Mouse (Mus musculus) heart, embryonic 10.5 days (tissue): ENCODE data around the gene Bcl11a. TPM values are rescaled to one million over a fixed set of nuclear protein-coding genes. Genes with fewer than 3 reads are reported as not detected.

Experiments
- DNase-seq: peaks from one replicate; pipeline ENCODE4 v3.0.0-alpha.2; 2017; ENCODE audit warnings: low spot score
- H3K27ac ChIP-seq: fragments of 300-500 bp; sonication (generic); 2 replicates; pipeline ENCODE4 v1.5.1; 2016; ENCODE audit warnings: mild to moderate bottlenecking
- H3K27me3 ChIP-seq: fragments of 300-500 bp; sonication (generic); 2 replicates; pipeline ENCODE4 v1.6.1; 2016; ENCODE audit warnings: mild to moderate bottlenecking; ENCODE audit not compliant: poor library complexity, insufficient read depth, severe bottlenecking
- H3K36me3 ChIP-seq: fragments of 300-500 bp; sonication (generic); 2 replicates; pipeline ENCODE4 v1.6.1; 2016; ENCODE audit warnings: mild to moderate bottlenecking, moderate library complexity
- H3K4me1 ChIP-seq: fragments of 300-500 bp; sonication (generic); 2 replicates; pipeline ENCODE4 v1.6.1; 2016; ENCODE audit warnings: mild to moderate bottlenecking
- H3K4me3 ChIP-seq: fragments of 300-500 bp; sonication (generic); 2 replicates; pipeline ENCODE4 v1.5.1; 2016; ENCODE audit warnings: mild to moderate bottlenecking, moderate library complexity
- H3K9me3 ChIP-seq: fragments of 300-500 bp; sonication (generic); 2 replicates; pipeline ENCODE4 v1.6.1; 2016; ENCODE audit warnings: mild to moderate bottlenecking, moderate library complexity
- WGBS: fragments of 180-500 bp; shearing (Covaris S2); methylation state at CpG from one replicate; pipeline ENCODE4 v1.1.7; 2016; 5-methylcytosine and 5-hydroxymethylcytosine counted together
- polyA plus RNA-seq: library from polyadenylated mRNA; unstranded; fragments of >200 nt; fragmentation: Nextera tagmentation; extraction: Ambion mirVana; gene quantifications from 2 replicates; pipeline ENCODE4 v1.2.1, GENCODE M21; 2016

The Bcl11a gene
- 13.5 and 23.5 TPM in 2 replicates for polyA plus RNA-seq

DNA sequence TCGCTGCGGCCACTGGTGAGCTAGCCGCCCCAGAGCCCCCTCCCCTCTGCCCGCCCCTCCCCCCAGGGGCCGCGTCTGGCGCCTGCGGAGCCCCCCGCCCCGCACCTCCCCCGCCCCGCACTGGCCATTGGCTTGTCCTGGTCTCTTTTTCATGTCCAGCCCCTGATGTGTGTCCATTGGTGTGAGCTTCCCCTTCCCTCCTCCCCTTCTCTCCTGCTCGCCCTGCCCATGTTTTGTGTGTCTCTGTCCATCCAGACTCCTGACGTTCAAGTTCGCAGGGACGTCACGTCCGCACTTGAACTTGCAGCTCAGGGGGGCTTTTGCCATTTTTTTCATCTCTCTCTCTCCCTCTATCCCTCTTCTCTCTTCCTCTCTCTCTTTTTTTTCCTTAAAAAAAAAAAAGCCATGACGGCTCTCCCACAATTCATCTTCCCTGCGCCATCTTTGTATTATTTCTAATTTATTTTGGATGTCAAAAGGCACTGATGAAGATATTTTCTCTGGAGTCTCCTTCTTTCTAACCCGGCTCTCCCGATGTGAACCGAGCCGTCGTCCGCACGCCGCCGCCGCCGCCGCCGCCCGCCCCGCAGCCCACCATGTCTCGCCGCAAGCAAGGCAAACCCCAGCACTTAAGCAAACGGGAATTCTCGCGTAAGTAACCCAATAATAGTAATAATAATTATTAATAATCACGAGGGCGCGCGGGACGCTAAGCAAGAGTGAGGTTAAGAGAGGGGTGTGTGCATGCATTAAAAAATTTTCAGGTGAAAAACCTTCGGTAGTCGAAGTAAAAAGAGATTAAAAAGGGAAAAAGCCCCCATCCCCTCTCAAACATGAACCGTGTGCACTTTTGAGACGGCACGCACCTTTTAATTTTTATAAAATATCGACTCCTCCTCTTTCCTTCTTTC, at the start of gene Bcl11a:
Bcl11a (plus strand) TSS at position 262 of the 911 bp plus-strand sequence.
- Histone ChIP-seq H3K4me1 (peaks cover 19% of the 10 kb centered on the region), H3K4me3 (peak within 1 kb of the TSS; percentile 78), H3K27ac (peak within 1 kb of the TSS; percentile 92), H3K9me3 (no peaks in the 10 kb centered on the region), H3K36me3 (no peaks in the 10 kb centered on the region), H3K27me3 (peaks cover 16% of the 10 kb centered on the region)
- DNase-seq = peak; percentile 95
- WGBS = under 1% methylated on average over 38 of the region's 51 CpGs

DNA sequence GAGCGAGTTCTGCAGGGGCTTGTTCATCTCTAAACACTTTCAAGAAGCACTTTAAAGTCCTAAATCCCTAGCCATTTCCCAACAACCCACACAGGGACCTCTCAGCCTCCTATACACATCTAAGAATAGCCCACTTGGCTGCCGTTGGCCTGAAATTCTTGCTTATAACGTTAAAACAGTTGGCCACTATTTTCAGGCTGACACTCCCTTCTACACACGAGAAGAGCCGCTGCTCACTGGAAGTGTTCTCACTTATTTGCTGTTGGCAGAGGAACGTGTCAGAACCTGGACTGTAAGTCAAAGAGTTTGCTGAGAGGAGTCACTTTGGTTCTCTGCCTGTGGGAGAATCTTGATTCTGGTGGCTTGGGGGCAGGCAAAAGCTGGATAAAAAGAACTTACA, 33.8 kb upstream of the Bcl11a start:
- Histone ChIP-seq H3K36me3 (no peaks in the 10 kb centered on the region), H3K27ac (no peak overlapping the region), H3K9me3 (no peaks in the 10 kb centered on the region), H3K27me3 (peaks cover 12% of the 10 kb centered on the region; the same call in 1 of the 2 replicates), H3K4me3 (no peak overlapping the region), H3K4me1 (no peaks in the 10 kb centered on the region)
- WGBS = 57% methylated on average over 6 of the region's 6 CpGs
- no peak for DNase-seq

GRCm38 (mm10) chr11:24049226-24050031, 28.4 kb upstream of the Bcl11a start:
- H3K4me3 ChIP-seq = peak overlapping the region; percentile 71
- H3K9me3 ChIP-seq = no peaks in the 10 kb centered on the region
- 4% methylated on average over 28 of the region's 28 CpGs for WGBS
- H3K36me3 ChIP-seq = no peaks in the 10 kb centered on the region
- peak overlapping the region; percentile 86 for H3K27ac ChIP-seq
- peaks cover 28% of the 10 kb centered on the region; the same call in 1 of the 2 replicates for H3K27me3 ChIP-seq
- peak; percentile 90 for DNase-seq
- peaks cover 6% of the 10 kb centered on the region for H3K4me1 ChIP-seq

DNA sequence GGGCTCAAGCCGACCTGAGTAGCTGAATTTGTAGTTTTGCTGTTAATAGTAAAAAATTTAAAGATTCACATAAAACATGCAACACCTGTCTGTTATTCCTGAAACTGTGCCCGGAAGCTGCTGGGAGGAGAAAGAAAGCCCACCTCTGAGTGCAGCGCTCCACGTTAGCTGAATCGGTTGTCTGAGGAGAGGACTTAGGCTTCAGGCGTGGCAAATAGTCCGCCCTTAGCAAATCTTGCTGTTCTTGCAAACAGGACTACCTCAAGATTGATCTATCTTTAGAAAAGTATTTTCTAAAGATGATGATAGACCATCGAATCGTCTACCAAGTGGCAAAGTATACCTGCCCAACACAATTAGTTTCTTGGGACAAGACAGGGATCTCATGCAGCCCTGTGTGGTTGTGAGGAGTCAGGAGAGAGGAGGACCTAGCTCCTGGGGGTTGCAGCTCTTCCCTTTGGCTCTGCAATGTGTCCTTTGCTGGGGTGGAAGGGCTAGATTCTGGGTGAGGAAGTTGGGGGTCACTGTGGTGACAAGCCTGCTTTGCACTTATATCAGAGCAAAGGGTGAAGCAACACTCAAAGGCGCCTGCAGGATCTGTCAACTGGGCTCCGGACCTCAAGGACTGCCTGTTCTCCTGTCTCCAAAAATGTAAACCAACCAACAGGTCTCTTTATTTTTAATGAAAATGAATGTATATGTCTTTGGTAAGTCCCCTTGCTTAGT, 27.7 kb upstream of the Bcl11a start:
- DNase-seq = no peak
- Histone ChIP-seq H3K4me1 (peaks cover 6% of the 10 kb centered on the region), H3K9me3 (no peaks in the 10 kb centered on the region), H3K4me3 (peak overlapping the region; percentile 71; the same call in 1 of the 2 replicates), H3K27me3 (peaks cover 28% of the 10 kb centered on the region; the same call in 1 of the 2 replicates), H3K36me3 (no peaks in the 10 kb centered on the region), H3K27ac (no peak overlapping the region)
- WGBS = 75% methylated on average over 11 of the region's 11 CpGs

- WGBS = 62% methylated on average over 6 of the region's 6 CpGs
- Histone ChIP-seq H3K4me1 (peaks cover 6% of the 10 kb centered on the region), H3K27me3 (peaks cover 20% of the 10 kb centered on the region; the same call in 1 of the 2 replicates), H3K9me3 (no peaks in the 10 kb centered on the region), H3K36me3 (no peaks in the 10 kb centered on the region), H3K27ac (no peak overlapping the region), H3K4me3 (no peak overlapping the region)
- no peak for DNase-seq
Observed at GRCm38 (mm10) chr11:24052882-24053281, 25.0 kb upstream of the Bcl11a start.

- peaks cover 59% of the 10 kb centered on the region for H3K27me3 ChIP-seq
Observed at GRCm38 (mm10) chr11:24059137-24059536, 18.7 kb upstream of the Bcl11a start.

GRCm38 (mm10) chr11:24060428-24060827, 17.4 kb upstream of the Bcl11a start:
- no peaks in the 10 kb centered on the region for H3K36me3 ChIP-seq
- H3K4me1 ChIP-seq = peaks cover 13% of the 10 kb centered on the region
- peak overlapping the region; percentile 49 for H3K4me3 ChIP-seq
- WGBS = 6% methylated on average over 5 of the region's 5 CpGs
- peaks cover 59% of the 10 kb centered on the region for H3K27me3 ChIP-seq
- H3K27ac ChIP-seq = no peak overlapping the region
- H3K9me3 ChIP-seq = no peaks in the 10 kb centered on the region
- DNase-seq = no peak

More at GRCm38 (mm10) chr11:24059137-24059536, 18.7 kb upstream of the Bcl11a start:
- Histone ChIP-seq H3K4me3 (no peak overlapping the region), H3K4me1 (peaks cover 13% of the 10 kb centered on the region), H3K9me3 (no peaks in the 10 kb centered on the region), H3K27ac (no peak overlapping the region), H3K36me3 (no peaks in the 10 kb centered on the region)
- 6% methylated on average over 1 of the region's 1 CpGs for WGBS
- DNase-seq = no peak

DNA sequence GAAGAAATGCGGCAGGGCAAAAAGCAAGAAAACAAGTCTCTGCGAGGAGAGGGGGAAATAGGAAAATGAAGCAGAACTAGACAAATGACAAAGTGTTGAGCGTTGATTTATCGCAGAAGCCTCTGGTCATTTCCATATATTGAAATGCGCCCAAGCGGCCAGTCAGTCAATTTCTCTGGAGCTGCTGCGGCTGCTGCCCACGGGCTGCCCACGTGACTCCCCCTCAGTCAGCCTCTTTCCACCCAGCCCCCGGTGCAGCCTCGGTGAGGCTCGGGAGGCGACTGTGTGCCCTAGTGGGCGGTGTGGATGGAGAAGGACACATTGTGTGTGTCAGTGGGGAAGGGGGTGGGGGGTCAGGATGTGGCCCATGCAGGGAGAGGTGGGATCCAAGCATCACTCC, 16.0 kb upstream of the Bcl11a start:
- under 1% methylated on average over 14 of the region's 14 CpGs for WGBS
- H3K27me3 ChIP-seq = peaks cover 59% of the 10 kb centered on the region
- H3K4me3 ChIP-seq = peak overlapping the region; percentile 47
- no peak overlapping the region for H3K27ac ChIP-seq
- peaks cover 13% of the 10 kb centered on the region for H3K4me1 ChIP-seq
- no peaks in the 10 kb centered on the region for H3K36me3 ChIP-seq
- DNase-seq = no peak
- H3K9me3 ChIP-seq = no peaks in the 10 kb centered on the region

DNA sequence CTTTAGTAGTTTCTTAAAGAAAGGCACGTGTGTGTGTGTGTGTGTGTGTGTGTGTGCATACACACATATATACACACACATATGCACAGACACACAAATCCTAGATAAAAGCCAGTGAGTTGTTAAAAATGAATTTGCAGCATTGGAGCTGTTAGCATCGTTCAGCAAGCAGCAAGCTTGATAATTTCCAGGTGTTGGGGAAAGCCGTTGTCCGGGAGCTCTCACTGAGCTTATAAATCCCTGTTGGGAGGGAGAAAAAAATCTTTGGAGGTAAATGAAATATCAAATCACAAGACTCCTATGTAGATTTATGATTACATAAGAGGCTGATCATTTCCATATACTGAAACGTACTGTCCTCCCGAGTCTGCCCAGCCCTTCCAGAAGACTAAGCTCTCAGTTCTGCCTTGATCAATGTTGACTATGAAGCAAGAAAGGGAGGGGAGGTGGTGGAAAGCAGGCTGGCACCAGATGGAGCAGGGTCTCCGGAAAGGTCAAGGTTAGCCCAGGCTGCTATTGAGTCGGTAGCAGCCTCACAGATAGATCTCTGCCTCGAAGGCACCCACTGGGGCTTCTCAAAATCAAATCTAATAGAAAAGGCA, 15.3 kb upstream of the Bcl11a start:
- 38% methylated on average over 9 of the region's 9 CpGs for WGBS

DNA sequence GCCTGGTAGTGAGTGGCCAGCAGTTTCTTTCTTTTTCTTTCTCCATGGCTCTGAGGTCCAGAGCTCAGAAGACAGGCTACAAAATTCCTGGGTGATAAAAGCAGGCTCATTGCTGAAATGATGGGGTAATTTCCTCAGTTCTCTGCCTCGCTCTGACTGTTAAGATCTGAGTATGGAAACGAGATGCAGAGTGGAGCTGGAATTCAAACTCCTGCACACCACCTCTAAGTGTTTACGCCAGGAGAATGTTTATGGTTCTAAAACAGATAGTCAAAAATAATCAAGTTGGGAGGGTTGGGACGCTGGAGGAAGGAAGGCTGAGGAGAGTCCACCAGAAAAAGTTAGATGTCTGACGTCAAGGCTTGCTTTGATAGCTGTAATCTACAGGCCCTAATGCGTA, 13.6 kb upstream of the Bcl11a start:
- H3K4me3 ChIP-seq = no peak overlapping the region
- WGBS = 65% methylated on average over 6 of the region's 6 CpGs
- H3K36me3 ChIP-seq = no peaks in the 10 kb centered on the region
- H3K4me1 ChIP-seq = peaks cover 13% of the 10 kb centered on the region
- peaks cover 44% of the 10 kb centered on the region for H3K27me3 ChIP-seq
- no peak overlapping the region for H3K27ac ChIP-seq
- no peak for DNase-seq
- H3K9me3 ChIP-seq = no peaks in the 10 kb centered on the region

More for the DNA sequence above, 15.3 kb upstream of the Bcl11a start:
- Histone ChIP-seq H3K4me3 (no peak overlapping the region), H3K36me3 (no peaks in the 10 kb centered on the region), H3K27ac (no peak overlapping the region), H3K27me3 (peaks cover 58% of the 10 kb centered on the region), H3K9me3 (no peaks in the 10 kb centered on the region), H3K4me1 (peaks cover 13% of the 10 kb centered on the region)
- no peak for DNase-seq

GRCm38 (mm10) chr11:24065313-24065712, 12.5 kb upstream of the Bcl11a start:
- Histone ChIP-seq H3K36me3 (no peaks in the 10 kb centered on the region), H3K4me3 (no peak overlapping the region), H3K9me3 (no peaks in the 10 kb centered on the region), H3K27ac (no peak overlapping the region), H3K4me1 (peaks cover 12% of the 10 kb centered on the region), H3K27me3 (peaks cover 37% of the 10 kb centered on the region)
- DNase-seq = no peak
- WGBS = 70% methylated on average over 4 of the region's 4 CpGs

DNA sequence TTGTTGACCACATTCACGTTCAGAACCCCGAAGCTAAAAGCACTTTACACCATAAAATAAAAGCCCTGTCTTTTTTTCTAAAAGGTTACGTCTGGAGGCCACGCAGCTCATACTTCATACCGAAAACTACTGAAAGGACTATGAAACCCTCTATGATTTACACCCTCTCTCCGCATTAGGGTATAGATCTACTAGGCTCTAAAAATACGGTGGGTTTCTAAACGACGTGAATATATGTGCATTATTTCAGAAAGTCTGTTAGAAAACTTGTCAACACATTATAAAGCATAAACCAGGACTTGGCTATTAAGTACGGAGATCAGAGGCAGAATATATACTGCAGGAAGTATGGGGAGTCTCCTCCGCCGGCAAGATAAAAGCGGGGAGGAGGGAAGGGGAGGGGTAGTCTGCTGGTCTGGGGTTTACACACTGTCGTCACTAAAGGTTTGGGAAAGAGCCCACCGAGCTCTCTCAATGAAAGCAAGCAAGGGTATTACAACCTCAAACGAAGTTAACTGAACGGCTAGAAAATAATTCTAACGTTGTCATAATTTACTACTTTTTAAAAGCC, 3.8 kb upstream of the Bcl11a start:
- Histone ChIP-seq H3K27ac (no peak overlapping the region), H3K9me3 (no peaks in the 10 kb centered on the region), H3K36me3 (no peaks in the 10 kb centered on the region), H3K4me1 (peaks cover 8% of the 10 kb centered on the region; the same call in 1 of the 2 replicates), H3K4me3 (peak overlapping the region; percentile 47), H3K27me3 (peaks cover 29% of the 10 kb centered on the region)
- WGBS = under 1% methylated on average over 18 of the region's 18 CpGs
- DNase-seq = no peak
